Mouse (Mus musculus): ENCODE measurements around the gene Atp5f1. TPM values are rescaled to one million over a fixed set of nuclear protein-coding genes. Genes with fewer than 3 reads are reported as not detected.
"Not testable (repeated sequence)": the region's sequence is repeated elsewhere in the genome, so short reads cannot be mapped to it uniquely, and the experiment has no call there.

The Atp5f1 gene
- polyA plus RNA-seq (2015; fragmentation: Nextera tagmentation; extraction: Ambion mirVana) = 380 and 404 TPM in 2 replicates

GRCm38 (mm10) chr3:105959999-105960398, at the start of gene Atp5f1:
Atp5f1 (minus strand) TSS chr3:105960099.
- Histone ChIP-seq H3K36me3 (peaks cover 45% of the 10 kb centered on the region), H3K4me3 (replicated peaks) (peak within 1 kb of the TSS; percentile 94), H3K27me3 (no peaks in the 10 kb centered on the region), H3K27ac (replicated peaks) (peak within 1 kb of the TSS; percentile 92), H3K4me1 (peaks cover 26% of the 10 kb centered on the region), H3K9ac (peak within 1 kb of the TSS; percentile 97), H3K9me3 (replicated peaks) (no peaks in the 10 kb centered on the region), H3K4me2 (replicated peaks) (peak within 1 kb of the TSS; percentile 85)
- 2% methylated on average over 6 of the region's 6 CpGs for WGBS
- no peak for ATAC-seq (ENCODE audit: insufficient number of reproducible peaks, low FRiP score, low TSS enrichment, low read depth)

GRCm38 (mm10) chr3:106003360-106003759, 43.5 kb upstream of the Atp5f1 start:
- ATAC-seq (ENCODE audit: insufficient number of reproducible peaks, low FRiP score, low TSS enrichment, low read depth); H3K4me1 ChIP-seq; H3K9me3 ChIP-seq (replicated peaks); H3K4me3 ChIP-seq (replicated peaks); H3K9ac ChIP-seq; H3K27me3 ChIP-seq; H3K36me3 ChIP-seq; H3K4me2 ChIP-seq (replicated peaks); H3K27ac ChIP-seq (replicated peaks): not testable (repeated sequence)
- 59% methylated on average over 10 of the region's 10 CpGs for WGBS

GRCm38 (mm10) chr3:106001416-106002370, 41.8 kb upstream of the Atp5f1 start:
- 10% methylated on average over 16 of the region's 17 CpGs for WGBS
- peak overlapping the region; percentile 7; the same call in 1 of the 2 replicates for H3K4me3 ChIP-seq (replicated peaks)
- H3K27me3 ChIP-seq = no peaks in the 10 kb centered on the region; the same call in 1 of the 2 replicates
- peak; percentile 87 for ATAC-seq (ENCODE audit: insufficient number of reproducible peaks, low FRiP score, low TSS enrichment, low read depth)
- no peak overlapping the region for H3K9ac ChIP-seq
- no peaks in the 10 kb centered on the region for H3K9me3 ChIP-seq (replicated peaks)
- H3K4me1 ChIP-seq = peaks cover 7% of the 10 kb centered on the region
- peak overlapping the region; percentile 19 for H3K4me2 ChIP-seq (replicated peaks)
- H3K36me3 ChIP-seq = no peaks in the 10 kb centered on the region
- H3K27ac ChIP-seq (replicated peaks) = no peak overlapping the region

GRCm38 (mm10) chr3:106000707-106001375, 40.9 kb upstream of the Atp5f1 start:
- Histone ChIP-seq H3K27me3 (no peaks in the 10 kb centered on the region; the same call in 1 of the 2 replicates), H3K9ac (no peak overlapping the region), H3K27ac (replicated peaks) (no peak overlapping the region), H3K4me1 (peaks cover 7% of the 10 kb centered on the region), H3K4me2 (replicated peaks) (peak overlapping the region; percentile 19), H3K9me3 (replicated peaks) (no peaks in the 10 kb centered on the region), H3K4me3 (replicated peaks) (peak overlapping the region; percentile 7; the same call in 1 of the 2 replicates), H3K36me3 (no peaks in the 10 kb centered on the region)
- WGBS = 11% methylated on average over 11 of the region's 11 CpGs
- ATAC-seq (ENCODE audit: insufficient number of reproducible peaks, low FRiP score, low TSS enrichment, low read depth) = peak; percentile 19

GRCm38 (mm10) chr3:105994730-105995129, 34.8 kb upstream of the Atp5f1 start:
- Histone ChIP-seq H3K4me1 (no peaks in the 10 kb centered on the region; the same call in 1 of the 2 replicates), H3K27me3 (no peaks in the 10 kb centered on the region), H3K36me3 (no peaks in the 10 kb centered on the region), H3K9ac (no peak overlapping the region), H3K27ac (replicated peaks) (no peak overlapping the region), H3K9me3 (replicated peaks) (no peaks in the 10 kb centered on the region), H3K4me3 (replicated peaks) (no peak overlapping the region), H3K4me2 (replicated peaks) (no peak overlapping the region)
- no peak for ATAC-seq (ENCODE audit: insufficient number of reproducible peaks, low FRiP score, low TSS enrichment, low read depth)
- WGBS = 21% methylated on average over 2 of the region's 2 CpGs

GRCm38 (mm10) chr3:105991653-105992283, 31.9 kb upstream of the Atp5f1 start:
- Histone ChIP-seq H3K4me3 (replicated peaks) (no peak overlapping the region), H3K9me3 (replicated peaks) (no peaks in the 10 kb centered on the region), H3K9ac (no peak overlapping the region), H3K27me3 (no peaks in the 10 kb centered on the region), H3K4me1 (no peaks in the 10 kb centered on the region; the same call in 1 of the 2 replicates), H3K27ac (replicated peaks) (no peak overlapping the region), H3K4me2 (replicated peaks) (no peak overlapping the region), H3K36me3 (no peaks in the 10 kb centered on the region)
- ATAC-seq (ENCODE audit: insufficient number of reproducible peaks, low FRiP score, low TSS enrichment, low read depth) = no peak
- WGBS = 15% methylated on average over 4 of the region's 4 CpGs

GRCm38 (mm10) chr3:105989611-105990010, 29.7 kb upstream of the Atp5f1 start:
- not testable (repeated sequence) for H3K9me3 ChIP-seq (replicated peaks); H3K36me3 ChIP-seq; H3K27me3 ChIP-seq; H3K9ac ChIP-seq; ATAC-seq (ENCODE audit: insufficient number of reproducible peaks, low FRiP score, low TSS enrichment, low read depth); H3K4me2 ChIP-seq (replicated peaks); H3K4me3 ChIP-seq (replicated peaks); H3K27ac ChIP-seq (replicated peaks); H3K4me1 ChIP-seq
- WGBS = 47% methylated on average over 5 of the region's 5 CpGs

GRCm38 (mm10) chr3:105974174-105974573, 14.3 kb upstream of the Atp5f1 start:
- ATAC-seq (ENCODE audit: insufficient number of reproducible peaks, low FRiP score, low TSS enrichment, low read depth) = no peak
- WGBS = 82% methylated on average over 2 of the region's 2 CpGs
- Histone ChIP-seq H3K9ac (no peak overlapping the region), H3K4me2 (replicated peaks) (no peak overlapping the region), H3K9me3 (replicated peaks) (no peaks in the 10 kb centered on the region), H3K4me3 (replicated peaks) (no peak overlapping the region), H3K27ac (replicated peaks) (no peak overlapping the region), H3K4me1 (no peaks in the 10 kb centered on the region), H3K36me3 (peaks cover 14% of the 10 kb centered on the region), H3K27me3 (no peaks in the 10 kb centered on the region)

- no peaks in the 10 kb centered on the region for H3K4me1 ChIP-seq
- no peak within 1 kb of the TSS for H3K27ac ChIP-seq (replicated peaks)
- 92% methylated on average over 3 of the region's 3 CpGs for WGBS
- H3K9ac ChIP-seq = no peak within 1 kb of the TSS
- no peak within 1 kb of the TSS for H3K4me2 ChIP-seq (replicated peaks)
- no peaks in the 10 kb centered on the region for H3K9me3 ChIP-seq (replicated peaks)
- peaks cover 21% of the 10 kb centered on the region for H3K36me3 ChIP-seq
- H3K27me3 ChIP-seq = no peaks in the 10 kb centered on the region
- no peak within 1 kb of the TSS for H3K4me3 ChIP-seq (replicated peaks)
- no peak for ATAC-seq (ENCODE audit: insufficient number of reproducible peaks, low FRiP score, low TSS enrichment, low read depth)
These were observed 13.5 kb upstream of the Atp5f1 start, which contains the start of gene Ovgp1 for GRCm38 (mm10) chr3:105973411-105973810. Ovgp1 (plus strand) TSS chr3:105973711.

GRCm38 (mm10) chr3:105971831-105972446, 12.0 kb upstream of the Atp5f1 start:
- no peaks in the 10 kb centered on the region for H3K4me1 ChIP-seq
- H3K9ac ChIP-seq = no peak overlapping the region
- no peak overlapping the region for H3K27ac ChIP-seq (replicated peaks)
- H3K36me3 ChIP-seq = peaks cover 35% of the 10 kb centered on the region
- WGBS = 79% methylated on average over 5 of the region's 5 CpGs
- no peak overlapping the region for H3K4me2 ChIP-seq (replicated peaks)
- H3K4me3 ChIP-seq (replicated peaks) = no peak overlapping the region
- H3K27me3 ChIP-seq = no peaks in the 10 kb centered on the region
- ATAC-seq (ENCODE audit: insufficient number of reproducible peaks, low FRiP score, low TSS enrichment, low read depth) = no peak
- no peaks in the 10 kb centered on the region for H3K9me3 ChIP-seq (replicated peaks)

Data from embryonic facial prominence, embryonic 15.5 days (tissue).